Mouse (Mus musculus) MEL (cell line): ENCODE measurements around the gene Osbpl9. TPM values are rescaled to one million over a fixed set of nuclear protein-coding genes. Genes with fewer than 3 reads are reported as not detected.
A peak's percentile ranks its signal among the peaks of the same experiment; 100 is the strongest.

Experiments used
- DNase-seq: peaks from one replicate; pipeline ENCODE4 v3.0.0; 2011; ENCODE audit warnings: low read depth, low spot score
- H3K27ac ChIP-seq: 2 replicates; pipeline ENCODE4 v1.5.1; 2012; ENCODE audit warnings: low read depth, mild to moderate bottlenecking, control low read depth, low read length, moderate library complexity; ENCODE audit not compliant: control insufficient read depth
- H3K27me3 ChIP-seq, 2 experiments: fragments of 150-350 bp in 1 of 2; sonication (generic) in 1 of 2; 2 replicates each; pipeline ENCODE4 v1.6.1; 2012; ENCODE audit warnings: low read length in 2 of 2, mild to moderate bottlenecking in 2 of 2, improper control_type of control experiment in 1 of 2, moderate library complexity in 1 of 2; ENCODE audit not compliant: insufficient read depth in 2 of 2, control insufficient read depth in 1 of 2
- H3K36me3 ChIP-seq, 2 experiments: 2 replicates each; pipeline ENCODE4 v1.6.1; 2012 to 2014; ENCODE audit warnings: low read length in 2 of 2, improper control_type of control experiment in 1 of 2, inconsistent platforms in 1 of 2, mild to moderate bottlenecking in 1 of 2; ENCODE audit not compliant: insufficient read depth in 2 of 2, control insufficient read depth in 1 of 2
- H3K4me1 ChIP-seq, 2 experiments: fragments of 150-350 bp in 1 of 2; sonication (generic) in 1 of 2; 2 replicates each; pipeline ENCODE4 v1.6.1; 2012; ENCODE audit warnings: low read length in 2 of 2, improper control_type of control experiment in 1 of 2, mild to moderate bottlenecking in 1 of 2; ENCODE audit not compliant: insufficient read depth in 2 of 2, control insufficient read depth in 1 of 2
- H3K4me3 ChIP-seq, 2 experiments: fragments of 150-350 bp in 1 of 2; sonication (generic) in 1 of 2; 2 replicates each; pipeline ENCODE4 v1.5.1; 2012; ENCODE audit warnings: low read depth in 2 of 2, low read length in 2 of 2, mild to moderate bottlenecking in 2 of 2, moderate library complexity in 2 of 2, control low read depth in 1 of 2, improper control_type of control experiment in 1 of 2; ENCODE audit not compliant: control insufficient read depth in 1 of 2, insufficient read depth in 1 of 2
- H3K79me2 ChIP-seq: 2 replicates; pipeline ENCODE4 v1.6.1; 2012; ENCODE audit warnings: mild to moderate bottlenecking, low read length, moderate library complexity; ENCODE audit not compliant: control insufficient read depth, poor library complexity, insufficient read depth
- H3K9ac ChIP-seq: 2 replicates; pipeline ENCODE4 v1.6.1; 2012; ENCODE audit warnings: low read depth, mild to moderate bottlenecking, control low read depth, low read length, moderate library complexity; ENCODE audit not compliant: control insufficient read depth, poor library complexity, severe bottlenecking
- H3K9me3 ChIP-seq: fragments of 150-350 bp; sonication (generic); replicated peaks from 2 replicates; pipeline ENCODE4 v1.6.1; 2012; ENCODE audit warnings: mild to moderate bottlenecking, low read length, improper control_type of control experiment, moderate library complexity; ENCODE audit not compliant: insufficient read depth
- CTCF ChIP-seq, 3 experiments: IDR thresholded peaks in 2 of 3; conservative IDR thresholded peaks in 1 of 3; 2 replicates each; pipeline ENCODE4 v1.5.1; 2011 to 2012; ENCODE audit warnings: low read length in 3 of 3, low read depth in 2 of 3, mild to moderate bottlenecking in 2 of 3, improper control_type of control experiment in 1 of 3, inconsistent platforms in 1 of 3, mixed read lengths in 1 of 3, moderate library complexity in 1 of 3; ENCODE audit not compliant: control insufficient read depth in 1 of 3, insufficient read depth in 1 of 3, poor library complexity in 1 of 3, severe bottlenecking in 1 of 3
- ELF1 ChIP-seq: IDR thresholded peaks from 2 replicates; pipeline ENCODE4 v1.6.1; 2014; ENCODE audit warnings: low read depth, mild to moderate bottlenecking, inconsistent platforms, low read length, improper control_type of control experiment, moderate library complexity
- POLR2AphosphoS5 ChIP-seq: IDR thresholded peaks from 2 replicates; pipeline ENCODE4 v1.6.1; 2012; ENCODE audit warnings: low read depth, borderline replicate concordance, mild to moderate bottlenecking, inconsistent platforms, low read length, moderate library complexity, mixed read lengths
- RCOR1 ChIP-seq: IDR thresholded peaks from 2 replicates; pipeline ENCODE4 v1.6.1; 2012; ENCODE audit warnings: low read depth, mild to moderate bottlenecking, inconsistent platforms, low read length, improper control_type of control experiment
- TAL1 ChIP-seq: IDR thresholded peaks from 2 replicates; pipeline ENCODE4 v1.6.1; 2012; ENCODE audit warnings: mild to moderate bottlenecking, inconsistent platforms, low read length, moderate library complexity, mixed read lengths
- USF1 ChIP-seq: IDR thresholded peaks from 2 replicates; pipeline ENCODE4 v1.6.1; 2014; ENCODE audit warnings: low read depth, mild to moderate bottlenecking, inconsistent platforms, low read length, improper control_type of control experiment, moderate library complexity
- ZKSCAN1 ChIP-seq: IDR thresholded peaks from 2 replicates; pipeline ENCODE4 v1.6.1; 2012; ENCODE audit warnings: low read depth, mild to moderate bottlenecking, inconsistent platforms, low read length, improper control_type of control experiment, moderate library complexity
- ZNF384 ChIP-seq: IDR thresholded peaks from 2 replicates; pipeline ENCODE4 v1.6.1; 2012; ENCODE audit warnings: low read depth, mild to moderate bottlenecking, inconsistent platforms, low read length, improper control_type of control experiment
- polyA plus RNA-seq, 2 experiments: library from polyadenylated mRNA; stranded (reverse) in 1 of 2; unstranded in 1 of 2; fragments of >175 nt in 1 of 2; fragments of >200 nt in 1 of 2; gene quantifications; 2 replicates each; pipeline versions ENCODE4 v1.2.1 to v1.2.4; 2012; ENCODE audit warnings: low replicate concordance in 2 of 2, low read depth in 1 of 2; ENCODE audit not compliant: insufficient read length in 2 of 2, insufficient read depth in 1 of 2, missing spikeins in 1 of 2
- total RNA-seq: library from RNA; depleted of rRNA; stranded (reverse); fragments of 300-350 nt; gene quantifications from 2 replicates; pipeline ENCODE4 v1.2.3, GENCODE M21; 2012

The Osbpl9 gene
- total and polyA plus RNA-seq, 3 experiments, result 14.9 to 42.6 TPM; not detected in 1

DNA sequence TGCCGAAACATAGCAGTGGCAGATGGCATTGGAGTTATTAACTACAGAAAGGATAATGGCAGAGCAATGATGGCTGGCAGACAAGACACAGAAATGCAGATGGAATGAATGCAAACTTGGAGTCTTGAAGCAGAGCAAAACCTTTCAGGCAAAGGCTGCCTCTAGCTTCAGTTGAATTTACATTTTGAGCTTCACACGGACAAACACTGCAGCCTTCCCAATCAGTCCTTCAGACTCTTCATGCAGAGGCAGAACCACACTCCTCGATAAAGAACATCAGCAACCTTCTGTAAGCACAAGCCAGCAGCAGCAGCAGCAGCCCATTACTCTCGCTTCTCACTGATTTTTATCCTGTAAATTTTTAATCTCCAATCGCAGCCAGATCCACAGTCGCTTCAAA is 46.0 kb downstream of the Osbpl9 start:
- no peak overlapping the region for H3K4me3 ChIP-seq
- H3K79me2 ChIP-seq, result no peaks in the 10 kb centered on the region
- no peaks in the 10 kb centered on the region for H3K36me3 ChIP-seq
- no peak overlapping the region for H3K9ac ChIP-seq
- DNase-seq, result no peak
- H3K27ac ChIP-seq, result no peak overlapping the region
- TF ChIP-seq ZKSCAN1 (no peak), ZNF384 (no peak), CTCF (IDR thresholded peaks at IDR 0.05 in 2 of 3, conservative IDR thresholded peaks at IDR 0.05 in 1 of 3; ENCODE audit: control insufficient read depth in 1 of 3, insufficient read depth in 1 of 3, low read depth in 2 of 3, low read length in 3 of 3, poor library complexity in 1 of 3, severe bottlenecking in 1 of 3) (no peak), ELF1 (no peak)
- no peaks in the 10 kb centered on the region for H3K27me3 ChIP-seq
- no peaks in the 10 kb centered on the region for H3K9me3 ChIP-seq
- H3K4me1 ChIP-seq, result no peaks in the 10 kb centered on the region

DNA sequence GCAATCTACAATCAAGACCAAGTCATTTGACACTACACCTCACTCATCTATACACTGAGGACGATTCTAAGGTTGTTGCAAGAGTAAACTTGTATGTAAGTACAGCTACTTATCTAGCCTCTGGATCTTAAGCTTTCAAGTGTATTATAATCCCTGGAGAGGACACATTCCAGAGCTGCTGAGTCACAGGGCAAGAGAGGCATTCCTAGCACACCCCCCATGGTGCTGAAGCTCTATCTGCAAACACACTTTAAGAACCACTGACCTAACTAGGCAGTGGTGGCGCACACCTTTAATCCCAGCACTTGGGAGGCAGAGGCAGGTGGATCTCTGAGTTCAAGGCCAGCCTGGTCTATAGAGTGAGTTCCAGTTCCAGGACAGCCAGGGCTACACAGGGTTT is 51.9 kb downstream of the Osbpl9 start:
- H3K9me3 ChIP-seq, result no peaks in the 10 kb centered on the region
- no peak overlapping the region for H3K4me3 ChIP-seq
- H3K79me2 ChIP-seq, result no peaks in the 10 kb centered on the region
- H3K27me3 ChIP-seq, result no peaks in the 10 kb centered on the region
- H3K36me3 ChIP-seq, result no peaks in the 10 kb centered on the region; a peak in 1 of 4 replicates
- H3K9ac ChIP-seq, result no peak overlapping the region
- no peaks in the 10 kb centered on the region for H3K4me1 ChIP-seq
- no peak overlapping the region for H3K27ac ChIP-seq
- DNase-seq, result no peak
- no peak for TF ChIP-seq RCOR1

DNA sequence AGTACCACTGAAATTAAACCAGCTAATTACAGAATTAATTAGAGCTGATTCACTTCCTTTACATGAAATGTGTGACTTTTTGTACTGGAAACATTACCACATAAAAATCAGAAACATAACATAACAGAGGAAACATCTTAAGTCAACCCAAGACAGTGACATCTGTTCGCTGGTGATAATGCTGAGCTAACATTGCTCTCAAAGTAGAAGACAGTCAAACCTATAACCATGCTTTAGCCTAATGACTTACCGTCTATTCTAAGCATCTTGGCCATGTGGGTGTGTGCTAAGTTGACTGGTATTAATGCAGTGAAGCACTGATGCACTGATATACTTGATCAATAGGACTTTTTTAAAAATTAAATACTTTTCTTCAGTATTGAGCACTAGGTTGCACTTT is 52.7 kb downstream of the Osbpl9 start:
- no peak for TF ChIP-seq POLR2AphosphoS5
- peak; percentile 17; the same call in 1 of the 2 replicates for TF ChIP-seq TAL1
- no peak for TF ChIP-seq USF1
- H3K4me3 ChIP-seq, result no peak overlapping the region
- no peaks in the 10 kb centered on the region for H3K27me3 ChIP-seq
- no peaks in the 10 kb centered on the region for H3K4me1 ChIP-seq
- no peaks in the 10 kb centered on the region; a peak in 1 of 4 replicates for H3K36me3 ChIP-seq
- no peak overlapping the region for H3K9ac ChIP-seq
- H3K79me2 ChIP-seq, result no peaks in the 10 kb centered on the region
- H3K27ac ChIP-seq, result no peak overlapping the region
- peak; percentile 13 for DNase-seq
- no peaks in the 10 kb centered on the region for H3K9me3 ChIP-seq
